Mouse (Mus musculus) left cerebral cortex, adult 18-20 months (tissue): ENCODE results near the gene Tmem11. TPM values are rescaled to one million over a fixed set of nuclear protein-coding genes. Genes with fewer than 3 reads are reported as not detected.

ENCODE experiments used
- DNase-seq, 2 experiments: peaks; one replicate each; pipeline ENCODE4 v3.0.0; 2021 to 2022; ENCODE audit warnings: low spot score in 2 of 2, mixed read lengths in 1 of 2
- total RNA-seq, 2 experiments: library from RNA; stranded (reverse); gene quantifications; 2 replicates each; pipeline ENCODE4 v1.2.3; 2021

The Tmem11 gene
- total RNA-seq, 2 experiments from 2014 or later = 28.1 to 29.7 TPM

DNA sequence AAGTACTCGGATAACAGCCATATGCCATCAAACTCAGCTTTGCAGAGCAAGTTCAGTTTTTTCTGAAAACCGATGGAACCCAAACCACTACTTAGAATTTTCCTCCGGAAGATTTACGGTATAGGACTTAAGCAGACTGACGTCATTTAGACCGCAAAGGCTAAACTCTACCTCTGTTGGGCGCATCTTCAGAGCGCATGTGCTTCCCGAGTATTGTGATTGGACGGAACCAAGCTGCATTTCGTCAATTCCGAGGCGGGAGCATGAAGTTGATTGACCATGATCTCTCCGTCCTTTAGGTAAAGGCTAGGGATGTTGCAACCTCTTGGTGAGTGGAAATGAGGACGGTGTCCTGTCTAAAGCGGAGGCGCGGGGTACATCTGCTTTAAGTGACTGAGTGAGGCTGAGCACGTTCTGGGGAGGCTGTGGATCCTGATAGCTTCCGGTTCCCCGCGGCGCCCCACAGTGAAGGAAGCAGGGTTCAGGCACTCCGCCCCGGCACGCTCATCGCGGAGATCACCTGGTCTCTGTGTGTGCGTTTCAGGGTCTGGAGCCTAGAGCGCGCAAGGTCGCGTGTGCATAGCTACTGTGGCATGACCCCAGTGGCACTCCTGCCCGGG, 48.5 kb downstream of the Tmem11 start, which contains the start of gene Dhrs7b:
Gene Dhrs7b (plus strand): TSS at position 199 of the 620 bp plus-strand sequence.
- DNase-seq = peak; percentile 85 to 91

DNA sequence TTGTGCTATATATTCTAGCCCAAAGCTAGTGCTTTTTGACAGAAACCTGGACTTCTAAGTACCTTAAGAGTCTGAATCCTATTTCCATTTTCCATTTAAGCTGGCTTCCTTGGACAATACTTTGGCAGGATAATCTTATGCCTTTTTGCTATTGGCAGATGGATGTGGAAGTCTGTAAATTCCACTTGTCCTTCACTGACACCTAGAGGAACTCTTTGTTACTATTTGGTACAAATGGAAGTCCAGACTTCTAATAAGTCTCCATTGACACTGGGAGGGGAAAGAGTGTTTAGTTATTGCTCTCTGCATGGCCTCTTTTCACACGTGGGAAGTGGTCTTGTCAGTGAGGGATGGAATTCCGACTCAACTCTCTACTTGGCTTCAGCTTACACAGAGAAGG, 50.2 kb downstream of the Tmem11 start:
- no peak for DNase-seq

DNA sequence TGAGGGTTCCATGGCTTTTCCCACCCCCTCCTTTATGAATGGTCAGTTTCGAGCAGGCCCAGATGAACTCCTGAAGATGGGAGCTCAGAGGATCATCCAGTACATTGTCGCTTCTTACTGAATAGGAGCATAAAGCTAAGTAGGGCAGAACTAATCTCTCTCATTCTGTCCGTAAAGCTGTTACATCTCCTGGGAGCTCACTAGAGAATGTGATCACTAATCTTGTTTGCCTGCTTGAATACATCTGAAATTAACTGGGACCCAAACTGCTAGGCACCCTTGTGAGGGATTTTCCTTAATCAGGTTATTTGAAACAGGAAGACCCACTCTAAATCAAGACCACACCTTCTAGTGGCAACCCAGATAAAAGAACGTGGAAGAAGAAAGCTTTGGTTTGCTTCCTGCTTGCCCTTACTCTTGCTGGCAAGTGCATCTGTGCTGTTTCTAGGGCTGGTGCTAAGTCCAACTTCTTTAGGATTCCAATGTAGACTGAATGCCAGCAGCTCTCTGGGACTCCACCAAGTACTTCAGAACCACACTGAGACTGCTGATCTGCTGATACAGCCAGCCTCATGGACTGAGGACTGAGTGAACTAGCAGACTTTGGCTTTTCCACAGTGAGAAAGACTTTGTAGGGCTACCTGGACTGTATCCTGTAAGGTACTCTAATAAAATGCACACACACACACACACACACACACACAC, 51.7 kb downstream of the Tmem11 start:
- no peak for DNase-seq

DNA sequence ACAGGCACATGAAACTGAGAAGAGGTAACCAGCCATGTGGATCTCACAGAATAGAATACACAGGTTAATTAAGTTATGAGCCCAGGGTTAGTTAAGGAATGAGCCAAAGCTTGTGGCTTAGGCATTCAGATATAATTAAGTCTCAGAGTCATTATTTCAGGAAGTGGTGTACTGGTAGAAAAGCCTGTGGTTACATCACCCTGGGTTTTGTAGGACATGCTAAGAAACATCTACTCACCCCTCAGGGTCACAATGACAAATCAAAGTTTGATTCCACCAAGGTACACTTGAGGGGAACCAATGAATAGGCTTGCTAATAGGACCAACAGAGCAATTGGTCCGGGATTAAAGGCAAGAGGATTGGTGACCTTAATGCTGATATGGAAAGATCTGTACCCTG, 52.4 kb downstream of the Tmem11 start:
- DNase-seq = no peak

DNA sequence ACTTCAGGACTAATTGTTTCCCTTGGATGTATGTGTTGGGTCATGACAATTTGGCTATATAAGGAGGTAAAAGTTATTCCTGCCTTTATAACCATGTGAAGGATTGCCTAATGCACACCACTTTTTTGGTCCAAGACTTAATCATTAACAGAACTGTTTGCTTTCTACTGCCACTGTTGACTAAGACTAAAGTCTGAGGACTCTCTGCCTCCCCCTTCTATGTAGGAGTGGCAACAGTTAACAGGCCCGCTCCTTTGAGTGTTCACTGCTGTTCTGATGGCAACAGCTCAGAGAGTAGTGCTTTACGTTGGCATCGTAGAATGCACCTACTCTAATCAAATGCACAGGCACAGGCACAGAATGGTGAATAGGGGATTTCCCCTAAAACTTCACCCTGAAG, 53.9 kb downstream of the Tmem11 start:
- no peak for DNase-seq

DNA sequence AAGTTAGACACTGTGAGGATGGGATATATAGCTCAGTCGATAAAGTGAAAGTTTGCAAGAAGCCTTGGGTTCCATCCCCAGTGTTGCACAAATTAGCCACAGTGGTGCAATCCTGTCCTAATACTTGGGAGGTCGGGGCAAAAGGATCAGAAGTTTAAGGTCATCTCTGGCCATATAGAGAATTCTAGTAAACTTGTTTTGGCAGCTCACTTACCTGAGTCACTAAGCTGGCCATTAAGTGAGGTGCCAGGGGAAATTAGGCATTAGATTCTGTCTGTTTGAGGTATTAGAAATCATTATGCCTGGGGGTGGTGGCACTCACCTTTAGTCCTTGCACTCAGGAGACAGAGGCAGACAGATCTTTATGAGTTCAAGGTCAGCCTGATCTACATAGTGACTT, 55.3 kb downstream of the Tmem11 start:
- no peak for DNase-seq

DNA sequence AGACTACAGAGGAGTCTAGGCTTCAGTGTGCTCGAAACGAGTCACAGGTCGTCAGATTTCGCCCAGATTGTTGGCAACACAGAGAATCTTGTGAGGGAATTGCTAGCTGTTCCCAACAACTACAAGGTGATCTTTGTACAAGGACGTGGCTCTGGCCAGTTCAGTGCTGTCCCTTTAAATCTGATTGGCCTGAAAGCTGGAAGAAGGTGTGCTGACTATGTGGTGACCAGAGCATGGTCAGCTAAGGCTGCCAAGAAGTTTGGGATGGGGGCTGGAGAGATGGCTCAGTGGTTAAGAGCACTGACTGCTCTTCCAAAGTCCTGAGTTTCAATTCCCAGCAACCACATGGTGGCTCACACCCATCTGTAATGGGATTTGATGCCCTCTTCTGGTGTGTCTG, 62.7 kb downstream of the Tmem11 start:
- DNase-seq = no peak

Other genes starting within 250 kb of the Tmem11 start
- gene Llgl1, start 179.5 kb downstream of the Tmem11 start, total RNA-seq = 10 to 100 TPM; 34.6 to 35.4 TPM
- gene Flii, start 152.0 kb downstream of the Tmem11 start, total RNA-seq = 10 to 100 TPM; 67.8 to 71.4 TPM
- gene Mief2, start 150.9 kb downstream of the Tmem11 start, total RNA-seq = 10 to 100 TPM; 19.5 to 19.9 TPM
- gene Top3a, start 101.9 kb downstream of the Tmem11 start, total RNA-seq = 1 to 10 TPM; 5.0 to 5.3 TPM
- 10 to 100 TPM; 33.0 to 33.7 TPM for gene Smcr8, start 101.7 kb downstream of the Tmem11 start, total RNA-seq
- gene Shmt1, start 67.6 kb downstream of the Tmem11 start, total RNA-seq = 1 to 10 TPM; 1.7 to 3.7 TPM
- gene Dhrs7b, start 48.6 kb downstream of the Tmem11 start, total RNA-seq = 10 to 100 TPM; 26.6 to 31.6 TPM
- 10 to 100 TPM; 11.4 to 12.3 TPM for gene Natd1, start 35.5 kb upstream of the Tmem11 start, total RNA-seq
- gene Map2k3, start 52.8 kb upstream of the Tmem11 start, total RNA-seq = 10 to 100 TPM; 20.5 to 21.4 TPM
- gene Kcnj12, start 143.3 kb upstream of the Tmem11 start, total RNA-seq = 10 to 100 TPM; 18.9 to 19.0 TPM
- under 1 TPM; 0.52 to 1.00 TPM for gene Tnfrsf13b, start 247.5 kb upstream of the Tmem11 start, total RNA-seq